Mouse (Mus musculus) bone marrow macrophage, adult 2 months (primary cell): ENCODE measurements at regions not wholly inside any gene's neighbourhood (a gene's known extent, or its start where the extent isn't known, plus 50 kb on each side); places are given as distances from the start of the nearest gene placed in this dataset.

Experiments
- CTCF ChIP-seq: IDR thresholded peaks from 2 replicates; pipeline ENCODE4 v1.5.1; 2012; ENCODE audit warnings: low read depth, mild to moderate bottlenecking, low read length, moderate library complexity
- POLR2A ChIP-seq: IDR thresholded peaks from 2 replicates; pipeline ENCODE4 v1.6.1; 2012; ENCODE audit warnings: mild to moderate bottlenecking, low read depth, low read length, borderline replicate concordance

DNA sequence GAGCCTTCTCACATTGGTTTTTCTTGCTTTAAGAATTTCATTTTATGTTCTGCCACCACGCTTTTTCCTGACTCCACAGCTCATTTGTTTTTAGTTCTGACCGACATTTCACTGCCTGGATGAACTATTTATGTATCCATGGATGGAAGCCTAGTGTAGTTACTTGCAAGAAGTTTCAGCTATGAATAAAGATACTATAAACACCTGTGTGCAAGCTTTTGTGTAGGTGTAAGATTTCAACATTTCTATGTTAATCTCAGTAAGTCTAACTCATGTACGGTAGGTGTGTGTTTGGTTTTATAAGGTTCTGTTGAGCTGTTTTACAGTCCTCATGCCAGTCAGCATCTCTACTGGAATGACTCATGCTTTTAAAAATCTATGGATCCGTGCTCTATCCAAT lies 656.9 kb upstream of the Ptbp2 start:
- TF ChIP-seq CTCF (no peak), POLR2A (no peak)
